In the genomic region with DNA sequence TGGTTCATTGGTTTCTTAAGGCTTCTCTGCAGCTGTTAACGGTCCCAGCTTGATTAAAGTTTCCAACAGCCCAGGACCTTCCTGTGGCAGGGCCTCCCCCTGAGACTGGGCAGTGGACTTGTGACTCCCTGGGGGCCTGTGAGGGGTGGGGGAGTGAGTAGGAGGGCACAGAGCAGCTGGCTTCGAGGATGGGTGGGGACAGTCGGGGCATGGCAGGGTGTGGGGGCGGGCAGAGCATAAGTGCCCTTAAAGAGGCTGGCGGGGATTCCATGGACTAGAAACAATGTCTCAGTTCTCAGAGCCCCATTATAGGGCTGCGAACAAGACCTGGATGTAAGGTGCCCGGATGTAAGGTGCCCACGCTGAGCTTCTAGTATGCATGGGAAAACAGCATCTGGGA, we compare ENCODE assay signal across 17 mouse cellular contexts. TPM values are rescaled to one million over a fixed set of nuclear protein-coding genes. Genes with fewer than 3 reads are reported as not detected.
DNase-seq lines count a peak whose midpoint lies in the region; TF ChIP-seq lines count a peak whose summit lies in the region.
"Had no signal": no experiment of that assay in that cellular context is flagged by ENCODE, and none has a peak within 500 bp of the region (broad histone marks: within the 10 kb centered on the region; RNA-seq: fewer than 3 reads in every experiment).

No protein-coding gene starts in this region.

- H3K4me1 ChIP-seq in cerebellum, adult 2 months (ENCODE audit: control insufficient read depth, insufficient read depth, low read length) = no peaks in the 10 kb centered on the region; the same call in 1 of the 2 replicates

- peak; percentile 36 to 56 for DNase-seq in kidney, postnatal 4 days
- DNase-seq in kidney, postnatal 14 days = no peak
- DNase-seq in A20 (ENCODE audit: low read depth, low spot score) = peak; percentile 68
- peak; percentile 54 for DNase-seq in CD4-positive, CD25-positive, alpha-beta regulatory T cell, adult 2 months (ENCODE audit: low read depth, low spot score)
- DNase-seq in natural killer cell, adult 2 months (ENCODE audit: low spot score in 2 of 2) = peak; percentile 40 to 63
- no peak for DNase-seq in cerebellum, adult 2 months
- no peak for DNase-seq in embryo, embryonic 10.5 days (ENCODE audit: low spot score)
- no peak for DNase-seq in urinary bladder, postnatal 4 days (ENCODE audit: low spot score in 2 of 2)
- DNase-seq: adrenal gland, postnatal 14 days; liver; right cerebral cortex, postnatal 4 days had no signal

- H3K4me3 ChIP-seq in cerebellum, adult 2 months (replicated peaks; ENCODE audit: insufficient read depth, low read depth, low read length) = no peak overlapping the region
- H3K4me3 ChIP-seq: embryonic facial prominence, embryonic 13.5 days; forebrain, embryonic 12.5 days had no signal

- H3K27me3 ChIP-seq in cerebellum, adult 2 months (ENCODE audit: control insufficient read depth, insufficient read depth, low read length) = no peaks in the 10 kb centered on the region

- H3K27ac ChIP-seq in cerebellum, adult 2 months (ENCODE audit: insufficient read depth, low read length) = no peak overlapping the region
- H3K27ac ChIP-seq: embryonic facial prominence, embryonic 13.5 days; forebrain, embryonic 12.5 days had no signal

- 27% methylated on average over 8 of the region's 8 CpGs for WGBS in cerebellum, adult 2 months

- no peak for TF ChIP-seq POLR2A in cerebellum, adult 2 months (IDR thresholded peaks at IDR 0.05; ENCODE audit: borderline replicate concordance, insufficient read depth, low read length)

- TF ChIP-seq CTCF in cerebellum, adult 2 months (IDR thresholded peaks at IDR 0.05; ENCODE audit: borderline replicate concordance, insufficient read depth, low read depth, low read length) = no peak

RNA-seq across cellular contexts. Expression of gene Cd72, which starts 2.7 kb away (rescaled TPM):
- polyA plus RNA-seq in cerebellum, adult 2 months (2012; rRNA removed) = 0.74 and 0.84 TPM in 2 replicates

RNA-seq across cellular contexts. Expression of gene Tesk1, which starts 15.4 kb away (rescaled TPM):
- polyA plus RNA-seq in cerebellum, adult 2 months (2012; rRNA removed) = 51.2 and 56.3 TPM in 2 replicates

RNA-seq across cellular contexts. Expression of gene Sit1, which starts 26.4 kb away (rescaled TPM):
- polyA plus RNA-seq in cerebellum, adult 2 months (2012; rRNA removed) = not detected in 2 replicates
- polyA plus RNA-seq: embryonic facial prominence, embryonic 13.5 days; forebrain, embryonic 12.5 days; heart, embryonic 11.5 days; hindbrain, embryonic 11.5 days; intestine, embryonic 16.5 days; testis, adult 2 months had no signal

RNA-seq across cellular contexts. Expression of gene Fam166b, which starts 28.2 kb away (rescaled TPM):
- 0.87 and 2.0 TPM in 2 replicates for polyA plus RNA-seq in cerebellum, adult 2 months (2012; rRNA removed)

RNA-seq across cellular contexts. Expression of gene Ccdc107, which starts 35.6 kb away (rescaled TPM):
- 133 and 137 TPM in 2 replicates for polyA plus RNA-seq in cerebellum, adult 2 months (2012; rRNA removed)

Comparison
In these comparisons a context has a peak if more than half of its experiments do, and no peak if none do; other contexts are left out.
1. DNase-seq: peak in kidney, postnatal 4 days (2 of 2), A20 (single experiment), CD4-positive, CD25-positive, alpha-beta regulatory T cell, adult 2 months (single experiment) and natural killer cell, adult 2 months (2 of 2); none in kidney, postnatal 14 days (single experiment), cerebellum, adult 2 months (0 of 2), embryo, embryonic 10.5 days (single experiment) and urinary bladder, postnatal 4 days (0 of 2).